Mouse (Mus musculus): ENCODE results near the gene Asb3. TPM values are rescaled to one million over a fixed set of nuclear protein-coding genes. Genes with fewer than 3 reads are reported as not detected.

Asb3 gene
- total RNA-seq (2022) = 10 to 100 TPM; 19.0 to 21.9 (median 19.8) TPM

DNA sequence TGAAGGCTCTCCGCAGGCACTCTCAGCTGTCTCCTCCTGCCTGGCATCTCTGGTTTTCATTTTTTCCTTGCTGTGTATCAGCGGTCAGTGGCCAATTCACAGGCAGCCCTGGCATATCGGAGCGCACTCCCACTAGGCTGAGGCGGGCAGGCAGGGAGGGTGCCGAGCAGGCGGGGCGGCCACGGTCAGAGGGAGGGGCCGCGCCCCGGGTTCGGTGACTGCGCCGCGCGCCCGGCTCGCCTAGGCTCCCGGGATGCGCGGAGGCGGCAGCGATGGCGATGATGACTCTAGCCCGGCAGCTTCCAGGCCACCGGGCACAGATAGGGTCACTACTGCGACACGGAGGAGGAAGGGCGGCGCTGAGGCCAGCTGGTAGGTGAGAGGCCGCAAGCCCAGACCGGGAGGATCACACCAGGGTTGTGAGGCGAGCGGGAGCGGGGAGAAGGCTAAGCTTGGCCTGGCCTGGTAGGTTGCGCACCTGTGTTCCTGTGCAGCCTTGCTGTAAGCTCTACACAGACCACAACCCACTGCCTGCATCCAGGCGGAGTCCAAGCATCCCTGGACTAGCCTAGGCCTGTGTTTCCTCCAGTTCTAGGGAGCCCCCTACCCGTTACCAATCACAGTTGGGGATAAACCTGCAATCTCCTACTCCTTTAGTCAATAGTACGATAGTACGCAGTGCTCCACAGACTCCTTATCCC lies at the start of gene Asb3, which contains the start of gene Gpr75:
Gene Asb3 (plus strand): TSS at position 246 of the 701 bp plus-strand sequence.
Gene Gpr75 (plus strand): TSS at position 188 of the 701 bp plus-strand sequence.
- DNase-seq (ENCODE audit: low spot score in 2 of 2) = peak; percentile 54 to 63

GRCm38 (mm10) chr11:30838793-30839192 lies 46.4 kb upstream of the Asb3 start:
- no peak for DNase-seq (ENCODE audit: low spot score in 2 of 2)

- no peak for DNase-seq (ENCODE audit: low spot score in 2 of 2)
Measured at GRCm38 (mm10) chr11:30844355-30844754, 40.9 kb upstream of the Asb3 start.

DNA sequence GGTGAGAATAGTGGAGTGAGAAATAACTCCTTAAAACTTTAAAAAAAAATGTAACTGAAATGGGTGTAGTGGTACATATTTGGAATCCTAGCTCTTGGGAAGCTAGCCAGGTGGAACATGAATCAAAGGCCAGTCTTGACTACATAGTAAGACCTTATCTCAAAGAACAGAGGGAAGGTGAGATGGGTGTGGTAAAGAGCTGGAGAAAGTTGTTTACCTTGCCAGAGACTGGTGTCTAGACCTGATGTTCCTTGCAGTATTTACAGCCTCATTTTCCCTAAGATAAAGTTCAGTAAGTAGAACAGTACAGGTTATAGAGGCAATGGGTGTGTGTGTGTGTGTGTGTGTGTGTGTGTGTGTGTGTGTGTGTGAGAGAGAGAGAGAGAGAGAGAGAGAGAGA lies 12.8 kb upstream of the Asb3 start:
- no peak for DNase-seq (ENCODE audit: low spot score in 2 of 2)

DNA sequence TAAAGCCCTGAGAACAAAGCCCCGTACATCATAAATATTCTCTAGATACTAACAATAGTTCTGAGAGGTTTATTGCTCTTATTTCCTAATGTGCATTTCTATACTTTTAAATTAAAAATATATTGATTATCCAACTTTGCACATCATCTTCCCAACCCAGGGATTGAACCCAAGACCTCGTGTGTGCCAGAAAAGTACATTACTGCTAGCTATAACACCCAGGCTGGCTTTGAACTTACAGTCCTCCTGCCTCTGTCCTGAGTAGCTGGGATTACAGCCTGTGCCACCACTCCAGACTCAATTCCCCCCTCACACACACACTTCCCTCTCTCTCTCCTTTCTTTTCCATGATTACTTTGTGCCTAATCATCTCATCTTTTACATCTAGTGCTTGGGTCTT lies 2.9 kb downstream of the Asb3 start:
- no peak for DNase-seq (ENCODE audit: low spot score in 2 of 2)

GRCm38 (mm10) chr11:30896201-30896600 lies 11.0 kb downstream of the Asb3 start:
- DNase-seq (ENCODE audit: low spot score in 2 of 2) = no peak

GRCm38 (mm10) chr11:30899312-30899711 lies 14.1 kb downstream of the Asb3 start:
- DNase-seq (ENCODE audit: low spot score in 2 of 2) = no peak

GRCm38 (mm10) chr11:30912311-30912710 lies 27.1 kb downstream of the Asb3 start:
- no peak for DNase-seq (ENCODE audit: low spot score in 2 of 2)

DNA sequence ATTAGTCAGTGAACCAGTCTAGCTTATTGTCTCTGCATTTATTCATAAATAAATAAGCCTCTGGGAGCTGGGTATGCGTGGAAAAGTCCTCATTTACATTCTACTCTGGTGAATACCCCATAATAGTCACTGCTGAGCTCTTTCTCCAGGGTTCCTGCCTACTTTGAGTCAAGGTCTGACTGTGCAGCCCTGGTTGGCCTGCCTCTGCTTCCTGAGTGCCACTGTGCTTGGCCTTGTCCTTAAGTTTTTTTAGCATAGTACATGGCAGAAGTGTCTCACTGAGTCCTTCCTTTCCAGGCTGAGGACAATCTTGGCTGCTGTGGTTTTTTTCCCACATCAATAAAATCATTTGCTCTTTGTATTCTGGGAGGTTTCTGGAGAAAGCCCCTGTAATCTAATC lies 35.4 kb downstream of the Asb3 start:
- DNase-seq (ENCODE audit: low spot score in 2 of 2) = no peak

DNA sequence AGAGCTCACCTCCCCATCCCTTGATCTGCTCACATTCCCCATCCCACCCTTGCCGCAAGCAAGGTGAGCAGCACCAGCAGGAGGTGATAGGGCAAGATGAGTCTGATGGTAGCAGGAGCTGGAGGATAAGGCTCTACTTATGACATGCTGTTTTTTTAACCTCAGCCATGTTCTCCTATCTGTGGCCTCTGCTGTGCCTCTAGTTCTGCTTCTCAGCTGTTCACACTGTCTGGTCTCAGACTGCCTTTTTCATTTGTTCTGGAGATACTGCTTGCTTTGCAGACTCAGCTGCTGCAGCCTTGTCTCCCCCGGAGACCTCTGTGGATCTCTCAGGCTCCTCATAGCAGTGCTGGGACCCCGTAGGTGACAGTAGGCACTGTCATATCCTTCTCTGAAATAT lies 38.1 kb downstream of the Asb3 start:
- no peak for DNase-seq (ENCODE audit: low spot score in 2 of 2)

DNA sequence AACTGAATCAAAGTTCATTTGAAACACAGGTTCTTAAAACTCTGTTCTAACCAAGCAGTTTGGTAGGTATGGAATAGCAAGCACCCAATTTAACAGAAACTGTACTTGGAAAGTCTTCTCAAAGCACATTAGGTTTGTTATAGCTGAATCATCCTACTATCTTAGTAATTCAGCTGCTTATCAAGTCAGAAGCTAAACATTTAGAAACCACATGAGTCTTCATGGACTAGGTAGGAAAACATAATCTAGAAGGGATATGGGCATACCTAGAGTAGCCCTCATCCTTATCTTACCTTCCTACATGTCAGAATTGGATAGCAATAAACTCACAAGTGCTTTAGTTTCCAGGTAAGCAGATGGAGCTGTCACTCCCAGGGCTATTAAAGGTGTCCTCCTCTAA lies 42.9 kb downstream of the Asb3 start:
- DNase-seq (ENCODE audit: low spot score in 2 of 2) = no peak

DNA sequence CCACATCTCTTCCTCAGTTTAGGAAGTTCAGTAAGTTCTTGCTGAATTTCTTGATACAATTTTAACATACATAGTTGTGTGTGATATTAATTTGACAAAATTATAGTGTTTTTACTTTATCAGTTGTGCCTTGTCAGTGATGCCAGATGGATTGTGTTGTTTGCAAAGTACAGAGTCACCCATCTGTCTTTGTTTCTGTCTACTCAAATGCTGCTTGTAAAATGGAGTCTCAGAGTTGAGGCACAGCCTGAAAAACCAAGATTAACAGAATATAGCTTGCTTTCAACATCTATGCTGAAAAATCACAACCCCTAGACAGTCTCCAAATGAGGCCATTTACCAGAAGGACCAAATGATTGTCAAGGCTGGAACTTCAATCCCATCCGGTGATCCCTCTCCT lies 43.3 kb downstream of the Asb3 start:
- DNase-seq (ENCODE audit: low spot score in 2 of 2) = no peak

GRCm38 (mm10) chr11:30943522-30943921 lies 58.3 kb downstream of the Asb3 start:
- DNase-seq (ENCODE audit: low spot score in 2 of 2) = no peak

DNA sequence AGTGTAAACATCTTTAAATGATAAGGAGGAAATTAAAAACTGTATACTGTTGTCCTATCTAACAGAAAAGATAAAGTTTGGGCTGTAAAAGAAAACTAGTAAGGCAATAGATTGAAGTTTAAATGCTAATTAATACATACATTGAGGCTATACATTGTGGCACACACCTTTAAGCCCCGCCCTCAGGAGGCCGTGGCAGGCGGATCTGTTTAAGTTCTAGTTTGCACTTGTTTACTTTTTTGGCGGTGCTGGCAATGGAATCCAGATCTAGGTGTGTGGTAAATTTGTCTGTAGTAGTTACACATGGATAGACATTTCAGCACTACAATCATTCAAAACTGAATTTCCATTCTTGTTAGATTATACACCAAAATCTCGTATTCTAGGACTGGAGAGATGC lies 67.6 kb downstream of the Asb3 start:
- DNase-seq (ENCODE audit: low spot score in 2 of 2) = no peak

DNA sequence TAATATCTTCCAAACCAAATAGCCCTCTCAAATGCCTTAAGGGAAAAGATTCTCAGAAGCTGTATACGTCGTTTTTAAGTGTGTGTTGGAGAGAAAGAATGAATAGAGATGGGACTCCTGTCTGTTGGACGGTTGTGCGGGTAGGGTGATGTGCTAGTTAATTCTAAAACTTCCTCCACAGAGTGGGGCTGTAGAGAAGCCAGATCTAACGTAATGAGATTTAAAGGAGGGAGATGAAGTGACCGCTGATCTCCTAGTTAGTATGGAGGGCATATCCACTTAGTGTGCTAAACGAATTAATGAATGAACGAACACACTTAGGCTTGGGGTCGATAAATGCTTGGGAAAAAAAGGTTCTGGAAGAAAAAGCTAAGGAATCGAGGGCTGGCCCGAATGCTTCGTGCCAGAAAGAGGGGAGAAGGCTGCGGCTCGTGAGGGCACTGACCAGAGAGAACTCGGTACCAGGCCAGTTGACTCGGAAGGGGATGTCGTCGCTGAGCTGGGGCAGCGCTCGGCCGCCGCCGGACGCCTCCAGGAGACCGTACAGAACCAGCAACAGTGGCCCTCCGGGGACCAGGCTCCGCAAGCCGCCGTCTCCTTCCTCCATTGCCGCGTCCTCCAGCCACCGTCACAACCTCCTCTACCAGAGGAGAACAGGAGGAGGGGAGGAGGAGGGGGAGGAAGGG lies 68.4 kb downstream of the Asb3 start:
- peak; percentile 32 to 37 for DNase-seq (ENCODE audit: low spot score in 2 of 2)

- peak; percentile 77 to 86 for DNase-seq (ENCODE audit: low spot score in 2 of 2)
Measured at GRCm38 (mm10) chr11:30954279-30954725, 69.1 kb downstream of the Asb3 start, which contains the start of gene Erlec1. TSS of gene Erlec1 (minus strand) at chr11:30954335.

- no peak for DNase-seq (ENCODE audit: low spot score in 2 of 2)
Measured at GRCm38 (mm10) chr11:30985237-30985636, 100.0 kb downstream of the Asb3 start.

- peak; percentile 72 to 83 for DNase-seq (ENCODE audit: low spot score in 2 of 2)
Measured at GRCm38 (mm10) chr11:30985877-30986624, 100.8 kb downstream of the Asb3 start, which contains the start of gene Chac2. TSS of gene Chac2 (minus strand) at chr11:30986350.

DNA sequence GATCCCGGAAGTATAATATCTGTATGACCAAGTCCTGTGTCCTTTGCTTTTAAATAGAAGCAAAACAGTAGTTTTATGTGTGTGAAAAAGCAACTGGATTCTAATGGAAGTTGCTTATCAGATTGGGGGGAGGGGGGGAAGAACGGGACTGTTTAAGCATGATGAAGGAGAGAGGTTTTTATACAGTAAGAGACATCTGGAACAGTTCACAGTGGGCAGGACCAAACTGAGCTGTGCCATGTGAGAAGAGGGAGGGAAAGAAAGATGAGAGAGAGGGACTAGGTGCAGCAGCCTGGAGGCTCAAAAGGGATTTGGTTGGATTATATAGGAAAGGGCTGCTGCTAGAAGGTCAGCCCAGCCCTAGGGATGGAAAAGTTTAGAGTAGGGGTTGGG lies 101.4 kb downstream of the Asb3 start:
- no peak for DNase-seq (ENCODE audit: low spot score in 2 of 2)

- DNase-seq (ENCODE audit: low spot score in 2 of 2) = no peak
Measured at GRCm38 (mm10) chr11:30996670-30997069, 111.5 kb downstream of the Asb3 start.

DNA sequence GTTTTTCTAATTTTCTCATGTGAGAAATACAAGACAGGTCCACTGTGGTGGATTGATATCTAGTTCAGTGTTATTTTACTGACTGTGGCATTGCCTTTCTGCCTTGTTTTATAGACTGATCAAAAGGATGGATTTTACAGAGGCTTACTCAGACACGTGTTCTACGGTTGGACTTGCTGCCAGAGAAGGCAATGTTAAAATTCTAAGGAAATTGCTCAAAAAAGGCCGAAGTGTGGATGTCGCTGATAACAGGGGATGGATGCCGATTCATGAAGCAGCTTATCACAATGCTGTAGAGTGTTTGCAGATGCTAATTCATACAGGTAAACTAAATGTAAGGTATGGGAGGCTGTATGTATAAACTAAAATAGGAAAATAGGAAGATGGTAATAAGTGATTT lies 113.0 kb downstream of the Asb3 start:
- no peak for DNase-seq (ENCODE audit: low spot score in 2 of 2)

DNA sequence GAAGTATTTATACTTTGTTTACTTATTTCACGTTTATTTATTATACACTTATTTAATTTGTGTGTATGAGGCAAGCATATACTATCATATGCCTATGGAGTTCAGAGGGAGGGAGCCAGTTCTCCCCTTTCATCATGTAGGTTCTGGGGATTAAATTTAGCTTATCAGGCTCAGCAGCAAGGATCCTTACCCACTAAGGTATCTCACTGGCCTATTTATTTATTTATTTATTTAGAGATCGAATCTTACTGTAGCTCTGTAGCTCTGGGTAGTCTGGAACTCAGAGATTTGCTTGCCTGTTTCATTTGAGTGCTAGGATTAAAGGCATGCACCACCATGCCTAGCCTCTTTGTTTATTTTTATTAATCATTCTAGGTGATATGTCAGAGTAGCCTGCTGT lies 113.5 kb downstream of the Asb3 start:
- DNase-seq (ENCODE audit: low spot score in 2 of 2) = no peak
